Mouse (Mus musculus) natural killer cell, adult 2 months (primary cell): Measurements from ENCODE around the gene Pcsk2.

ENCODE experiments used
- DNase-seq, 2 experiments: peaks; one replicate each; pipeline ENCODE4 v3.0.0; 2022; ENCODE audit warnings: low spot score in 2 of 2

Gene Pcsk2

DNA sequence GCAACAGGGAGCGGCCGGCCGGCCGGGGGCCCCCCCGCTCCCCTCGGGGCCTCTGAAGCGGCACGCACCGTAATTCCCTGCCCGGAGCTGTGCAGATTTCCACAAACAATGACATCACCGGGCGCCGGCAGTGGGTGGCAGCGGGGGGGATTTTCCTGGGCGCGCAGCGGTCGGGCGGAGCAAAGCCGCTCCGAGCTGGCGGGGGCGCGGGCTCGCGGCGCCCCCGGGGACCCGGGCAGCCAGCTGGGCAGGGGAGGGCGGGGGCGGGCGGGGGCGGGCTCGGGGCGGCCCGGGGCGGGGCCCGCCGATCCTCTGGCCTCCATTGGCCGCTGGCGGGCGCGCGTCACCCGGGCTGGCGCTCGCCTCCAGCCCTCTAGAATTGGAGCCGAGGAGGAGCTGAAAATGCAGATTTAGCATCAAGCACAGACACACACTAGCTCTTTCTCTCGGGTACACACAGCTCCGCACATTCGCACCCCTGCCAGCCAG, at the start of gene Pcsk2:
Gene Pcsk2 (plus strand): TSS at position 399 of the 489 bp plus-strand sequence.
- DNase-seq: no peak

- DNase-seq: no peak
Measured at GRCm38 (mm10) chr2:143500845-143501244, 45.1 kb upstream of the Pcsk2 start.

GRCm38 (mm10) chr2:143501760-143502159, 44.2 kb upstream of the Pcsk2 start:
- DNase-seq: no peak

DNA sequence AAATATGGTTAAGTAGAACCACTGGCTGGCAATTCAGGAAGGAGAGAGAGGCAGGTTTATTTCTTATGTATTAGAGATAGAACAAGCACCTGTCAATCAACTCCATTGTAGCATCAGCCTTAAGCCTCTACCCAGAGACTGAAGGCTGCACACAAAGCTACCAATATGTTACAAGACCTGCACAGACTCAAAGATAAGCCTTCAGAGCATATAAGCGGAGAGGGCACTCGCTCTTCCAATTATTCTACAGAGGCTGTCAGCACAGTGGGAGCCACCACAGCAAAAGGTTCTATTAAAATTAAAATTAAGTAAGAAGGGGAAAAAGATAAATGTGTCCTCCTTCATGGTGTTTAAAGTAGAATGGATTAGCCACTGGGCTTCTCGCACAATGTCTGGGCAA, 43.8 kb upstream of the Pcsk2 start:
- DNase-seq: no peak

DNA sequence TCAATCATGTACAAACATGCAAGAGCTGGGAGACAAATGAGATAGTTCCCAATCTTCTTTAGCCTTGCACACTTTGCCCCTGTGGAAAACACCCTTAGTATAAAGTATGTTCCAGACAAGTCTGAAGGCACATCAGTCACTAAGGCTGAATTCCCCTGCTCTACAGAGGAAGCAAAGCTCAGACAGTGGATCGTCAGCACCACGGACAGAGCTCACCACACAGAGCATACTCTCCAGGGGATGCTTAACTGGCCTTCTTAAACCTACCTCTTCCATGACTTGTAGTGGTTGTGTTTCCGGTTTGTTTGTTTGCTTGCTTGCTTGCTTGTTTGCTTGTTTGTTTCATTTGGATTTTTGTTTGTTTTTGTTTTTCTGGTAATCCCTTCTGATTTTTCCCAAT, 9.5 kb upstream of the Pcsk2 start:
- DNase-seq: no peak

DNA sequence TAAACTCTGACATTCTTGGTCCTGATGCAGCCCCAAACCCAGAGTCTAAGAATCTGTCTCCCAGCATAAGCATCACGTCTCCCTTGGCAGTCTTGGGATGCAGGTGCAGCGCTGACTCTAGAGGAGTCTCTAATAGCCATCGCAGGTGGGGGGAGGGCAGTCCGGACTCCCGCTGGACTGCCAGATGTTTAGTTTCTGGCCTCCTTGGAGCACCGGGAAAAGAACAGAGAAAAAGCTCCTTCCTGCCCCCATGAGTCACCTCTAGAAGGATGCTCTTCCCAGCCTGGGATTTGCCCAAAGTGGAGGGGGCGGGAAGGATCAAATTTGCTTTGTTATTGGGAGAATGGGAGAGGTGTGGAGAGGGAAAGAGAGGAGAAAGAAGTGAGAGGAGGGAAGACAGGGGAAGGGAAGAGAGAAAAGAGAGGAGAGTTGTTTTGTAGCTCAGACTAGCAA, 631 bp upstream of the Pcsk2 start:
- no peak for DNase-seq

- no peak for DNase-seq
Measured at GRCm38 (mm10) chr2:143546412-143547211, 656 bp downstream of the Pcsk2 start.

GRCm38 (mm10) chr2:143547251-143548090, 1.5 kb downstream of the Pcsk2 start:
- DNase-seq: no peak

- no peak for DNase-seq
Measured at GRCm38 (mm10) chr2:143560384-143560783, 14.4 kb downstream of the Pcsk2 start.

DNA sequence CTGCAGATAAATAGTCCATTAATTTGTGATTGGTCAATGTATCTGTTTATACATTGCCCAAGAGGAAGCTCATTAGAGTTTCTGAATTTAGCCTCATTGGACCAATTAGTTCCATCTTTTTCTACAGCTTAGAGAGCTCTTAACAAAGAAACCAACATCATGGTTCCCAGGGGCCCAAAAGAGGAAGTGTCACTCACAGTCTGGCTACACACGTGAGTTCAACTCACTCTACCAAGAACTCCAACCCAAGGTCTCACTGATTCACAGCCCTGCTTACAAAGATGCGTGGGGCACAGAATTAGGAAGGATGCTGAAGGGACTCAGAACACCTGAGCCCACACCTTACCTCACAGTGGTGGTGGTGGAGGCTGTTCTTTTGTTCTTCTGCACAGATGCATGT, 19.1 kb downstream of the Pcsk2 start:
- DNase-seq: no peak

DNA sequence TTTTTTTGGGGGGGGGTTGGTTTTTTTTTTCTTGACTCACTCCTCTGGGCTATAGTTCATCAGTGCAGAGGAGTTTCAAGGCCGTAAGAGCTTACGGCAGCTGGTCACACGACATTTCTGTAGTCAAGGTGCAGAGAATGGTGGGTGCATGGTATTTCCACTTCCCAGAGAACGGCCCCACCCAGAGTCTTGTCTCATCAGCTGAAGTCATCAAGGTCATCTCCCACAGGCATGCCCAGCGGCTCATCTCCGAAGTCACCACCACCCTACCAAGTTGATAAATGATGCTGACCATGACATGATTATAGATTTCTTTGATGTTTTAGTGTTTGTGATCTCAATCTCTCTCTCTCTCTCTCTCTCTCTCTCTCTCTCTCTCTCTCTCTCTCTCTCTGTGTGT, 20.0 kb downstream of the Pcsk2 start:
- DNase-seq: no peak

DNA sequence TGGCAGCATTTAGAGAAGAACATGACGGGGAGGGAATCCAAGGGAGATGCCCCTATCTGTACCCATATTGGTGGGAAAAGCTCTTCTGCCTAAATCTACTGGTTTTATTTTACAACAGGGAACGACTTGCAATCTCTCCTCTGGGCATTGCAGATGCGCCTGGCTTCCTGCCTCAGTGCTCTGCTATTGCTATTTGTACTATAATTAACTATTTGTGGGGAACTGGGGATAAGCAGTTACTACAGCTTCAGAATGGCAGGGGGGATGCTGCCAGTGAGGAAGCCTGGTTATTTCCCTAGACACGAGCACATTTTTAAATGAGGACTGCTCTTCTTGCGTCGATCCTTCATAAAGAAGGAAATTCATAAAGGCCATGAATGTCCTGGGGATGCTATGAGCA, 39.4 kb downstream of the Pcsk2 start:
- no peak for DNase-seq

DNA sequence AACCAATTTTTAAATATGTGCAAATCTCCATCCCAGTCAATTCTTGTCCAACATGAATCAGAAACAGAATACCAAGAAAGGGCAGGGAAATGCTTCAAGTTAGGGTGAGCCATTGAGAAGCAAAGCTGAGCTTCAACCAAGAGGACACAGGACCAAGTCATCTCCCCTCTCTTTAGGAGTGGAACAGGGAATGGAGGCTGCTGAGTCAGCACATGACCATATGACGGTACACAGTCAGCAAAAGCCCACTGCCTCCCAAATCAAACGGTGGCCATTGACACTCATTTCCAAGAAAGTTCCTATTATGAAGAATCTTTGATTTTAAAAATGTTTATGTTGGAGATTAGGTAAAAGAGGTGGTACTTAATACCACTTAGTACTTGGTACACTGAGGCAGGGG, 44.4 kb downstream of the Pcsk2 start:
- no peak for DNase-seq

GRCm38 (mm10) chr2:143603071-143603470, 57.1 kb downstream of the Pcsk2 start:
- DNase-seq: no peak

- DNase-seq: no peak
Measured at GRCm38 (mm10) chr2:143603871-143604512, 58.0 kb downstream of the Pcsk2 start.

DNA sequence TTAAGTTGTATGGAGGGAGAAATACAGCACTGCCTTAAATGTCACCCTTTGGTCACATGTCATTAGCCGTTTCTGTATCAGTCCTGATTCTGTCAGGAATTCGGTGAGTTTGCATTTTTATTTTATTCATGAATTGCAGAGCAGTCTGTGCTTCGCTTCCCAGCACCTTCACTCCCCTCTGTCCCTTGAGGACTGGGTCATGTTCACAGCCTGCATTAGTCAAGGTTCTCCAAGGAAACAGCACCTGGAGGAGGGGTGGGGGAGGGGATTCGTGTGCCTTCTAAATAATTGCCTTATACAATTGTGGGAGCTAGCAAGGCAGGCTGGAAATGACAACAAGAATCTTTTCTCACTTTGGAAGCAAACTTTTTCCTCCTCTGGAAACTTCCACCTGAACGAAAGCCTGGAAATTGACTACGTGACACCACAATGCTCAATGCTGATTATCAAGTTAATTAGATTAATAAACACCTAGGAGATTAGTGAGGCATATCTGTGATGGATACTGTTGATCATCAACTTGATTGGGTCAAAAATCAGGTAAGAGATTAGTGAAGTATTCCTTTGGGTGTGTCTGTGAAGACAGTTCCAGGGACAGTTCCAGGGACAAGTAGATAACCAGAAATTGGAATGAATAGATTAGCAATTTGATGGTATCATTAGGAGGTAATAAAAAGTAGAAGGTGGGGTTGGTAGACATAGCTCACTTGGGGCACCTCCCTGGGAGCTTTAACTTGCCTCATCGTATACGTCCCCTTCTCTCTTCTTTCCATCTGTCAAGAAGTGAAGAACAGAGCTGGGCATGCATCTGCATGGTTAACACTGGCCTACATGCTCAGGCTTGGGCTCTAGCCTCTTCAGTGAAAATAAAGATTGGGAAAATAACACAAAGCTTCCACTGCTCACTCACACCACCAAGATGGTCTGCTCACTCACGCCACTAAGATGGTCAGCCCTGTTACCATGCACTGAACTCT, 64.7 kb downstream of the Pcsk2 start:
- no peak for DNase-seq

DNA sequence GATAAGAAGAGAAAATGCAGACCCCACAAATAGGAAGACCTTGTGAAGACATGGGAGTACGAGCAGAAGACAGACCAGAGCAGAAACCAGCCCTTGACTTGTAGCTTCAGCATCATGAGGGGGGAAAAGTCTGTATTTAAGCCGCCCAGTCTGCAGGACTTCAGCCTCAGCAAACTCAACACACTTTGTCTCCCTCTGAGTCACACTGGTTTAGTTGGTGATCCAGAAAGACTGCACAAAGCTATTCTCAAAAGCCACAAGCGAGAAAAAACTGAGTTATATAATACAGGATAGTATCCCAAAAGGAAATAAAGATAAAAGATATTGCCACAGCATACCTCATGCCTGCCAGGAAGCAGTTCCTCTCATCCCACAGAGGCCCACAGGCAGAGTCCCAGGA, 67.5 kb downstream of the Pcsk2 start:
- no peak for DNase-seq

DNA sequence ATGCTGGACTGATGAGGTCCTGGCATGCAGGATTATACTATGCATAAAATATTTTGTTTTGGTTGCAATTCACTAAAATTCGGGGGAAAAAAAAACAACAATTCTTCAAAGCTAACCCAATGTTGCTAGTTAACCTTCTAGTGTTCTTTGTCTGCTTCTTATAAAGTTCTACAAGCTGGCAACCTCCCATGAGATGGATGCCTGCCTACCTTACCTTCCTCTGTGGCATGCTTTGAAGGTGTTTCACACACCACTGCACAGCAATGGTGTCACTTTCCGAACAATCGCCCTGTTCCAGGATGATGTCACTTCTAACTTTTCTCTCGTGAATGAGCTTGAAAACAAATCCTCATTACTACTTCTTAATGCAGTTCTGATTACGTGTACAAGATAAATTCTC, 68.8 kb downstream of the Pcsk2 start:
- no peak for DNase-seq

- no peak for DNase-seq
Measured at GRCm38 (mm10) chr2:143620916-143621315, 75.0 kb downstream of the Pcsk2 start.

GRCm38 (mm10) chr2:143623916-143624315, 78.0 kb downstream of the Pcsk2 start:
- no peak for DNase-seq

DNA sequence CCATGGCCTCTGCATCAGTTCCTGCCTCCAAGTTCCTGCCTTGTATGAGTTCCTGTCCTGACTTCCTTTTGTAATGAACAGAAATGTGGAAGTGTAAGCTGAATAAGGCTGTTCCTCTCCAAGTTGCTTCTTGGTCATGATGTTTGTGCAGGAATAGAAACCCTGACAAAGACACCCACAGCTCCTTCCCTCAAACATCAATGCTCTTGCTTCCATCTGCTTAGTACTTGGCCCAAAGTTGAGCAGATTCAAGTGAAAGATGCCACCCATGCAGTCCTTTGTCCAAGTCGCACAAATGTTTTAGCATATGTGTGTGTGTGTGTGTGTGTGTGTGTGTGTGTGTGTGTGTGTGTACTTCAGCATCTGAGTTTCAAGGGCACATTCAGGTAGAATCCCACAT, 97.3 kb downstream of the Pcsk2 start:
- DNase-seq: no peak
